Mouse (Mus musculus): ENCODE measurements around the gene Dntt. TPM values are rescaled to one million over a fixed set of nuclear protein-coding genes. Genes with fewer than 3 reads are reported as not detected.

Dntt gene
- total RNA-seq (2015) (0.51 and 2.6 TPM in 2 replicates), total RNA-seq (2017) (1.8 and 5.0 TPM in 2 replicates)

GRCm38 (mm10) chr19:41029219-41029618, at the start of gene Dntt:
Gene Dntt, plus strand, starts transcription at chr19:41029275.
- no peak for ATAC-seq (ENCODE audit: poor library complexity, severe bottlenecking)

GRCm38 (mm10) chr19:40980671-40981070, 48.4 kb upstream of the Dntt start:
- no peak for ATAC-seq (ENCODE audit: poor library complexity, severe bottlenecking)

GRCm38 (mm10) chr19:40984536-40984935, 44.5 kb upstream of the Dntt start:
- ATAC-seq (ENCODE audit: poor library complexity, severe bottlenecking), result no peak

GRCm38 (mm10) chr19:40988856-40989255, 40.2 kb upstream of the Dntt start:
- ATAC-seq (ENCODE audit: poor library complexity, severe bottlenecking), result no peak

GRCm38 (mm10) chr19:40989961-40990600, 39.0 kb upstream of the Dntt start:
- peak; percentile 31; the same call in 1 of the 2 replicates for ATAC-seq (ENCODE audit: poor library complexity, severe bottlenecking)

GRCm38 (mm10) chr19:40990781-40991343, 38.2 kb upstream of the Dntt start:
- ATAC-seq (ENCODE audit: poor library complexity, severe bottlenecking), result no peak

GRCm38 (mm10) chr19:40991626-40992025, 37.4 kb upstream of the Dntt start:
- no peak for ATAC-seq (ENCODE audit: poor library complexity, severe bottlenecking)

- ATAC-seq (ENCODE audit: poor library complexity, severe bottlenecking), result no peak
Observed at GRCm38 (mm10) chr19:40992096-40992495, 37.0 kb upstream of the Dntt start.

GRCm38 (mm10) chr19:40992517-40993044, 36.5 kb upstream of the Dntt start:
- ATAC-seq (ENCODE audit: poor library complexity, severe bottlenecking), result no peak

GRCm38 (mm10) chr19:40993356-40993755, 35.7 kb upstream of the Dntt start:
- no peak for ATAC-seq (ENCODE audit: poor library complexity, severe bottlenecking)

GRCm38 (mm10) chr19:40994057-40994585, 35.0 kb upstream of the Dntt start, which contains the start of gene Blnk:
Gene Blnk, minus strand, starts transcription at chr19:40994535.
- ATAC-seq (ENCODE audit: poor library complexity, severe bottlenecking), result peak; percentile 69

- no peak for ATAC-seq (ENCODE audit: poor library complexity, severe bottlenecking)
Observed at GRCm38 (mm10) chr19:40994911-40995310, 34.2 kb upstream of the Dntt start.

GRCm38 (mm10) chr19:40995449-40996401, 33.4 kb upstream of the Dntt start:
- ATAC-seq (ENCODE audit: poor library complexity, severe bottlenecking), result peak; percentile 28

GRCm38 (mm10) chr19:40996722-40997121, 32.4 kb upstream of the Dntt start:
- no peak for ATAC-seq (ENCODE audit: poor library complexity, severe bottlenecking)

- ATAC-seq (ENCODE audit: poor library complexity, severe bottlenecking), result peak; percentile 53
Observed at GRCm38 (mm10) chr19:40998469-40999170, 30.5 kb upstream of the Dntt start.

GRCm38 (mm10) chr19:40999569-40999968, 29.5 kb upstream of the Dntt start:
- ATAC-seq (ENCODE audit: poor library complexity, severe bottlenecking), result no peak

GRCm38 (mm10) chr19:41003694-41004315, 25.3 kb upstream of the Dntt start:
- no peak for ATAC-seq (ENCODE audit: poor library complexity, severe bottlenecking)

- no peak for ATAC-seq (ENCODE audit: poor library complexity, severe bottlenecking)
Observed at GRCm38 (mm10) chr19:41006621-41007020, 22.5 kb upstream of the Dntt start.

GRCm38 (mm10) chr19:41007326-41007725, 21.7 kb upstream of the Dntt start:
- no peak for ATAC-seq (ENCODE audit: poor library complexity, severe bottlenecking)

- ATAC-seq (ENCODE audit: poor library complexity, severe bottlenecking), result no peak
Observed at GRCm38 (mm10) chr19:41007733-41008132, 21.3 kb upstream of the Dntt start.
